ENCODE assay signal across 26 mouse cellular contexts in the genomic region with DNA sequence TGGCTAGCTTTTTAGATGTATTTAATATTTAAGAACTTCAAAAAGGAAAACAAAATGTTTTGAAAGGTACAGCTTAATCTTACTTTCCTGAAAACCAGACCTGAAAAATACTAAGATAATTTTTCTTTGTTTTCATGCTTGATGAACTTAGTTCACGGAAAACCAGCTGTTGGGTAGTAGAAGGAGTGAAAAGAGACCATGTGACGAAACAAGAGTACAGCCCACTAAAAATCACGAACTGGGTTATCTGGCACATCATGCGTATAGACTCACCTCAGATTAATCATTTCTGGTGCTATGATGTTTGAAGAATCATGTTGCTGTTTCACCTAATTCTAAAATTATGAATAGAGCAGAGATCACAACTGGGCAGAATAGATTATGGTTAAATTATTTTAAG. TPM values are rescaled to one million over a fixed set of nuclear protein-coding genes. Genes with fewer than 3 reads are reported as not detected.
DNase-seq lines count a peak whose midpoint lies in the region; ATAC-seq and TF ChIP-seq lines count a peak whose summit lies in the region.
"Had no signal": no experiment of that assay in that cellular context is flagged by ENCODE, and none has a peak within 500 bp of the region (broad histone marks: within the 10 kb centered on the region; RNA-seq: fewer than 3 reads in every experiment).

No protein-coding gene starts in this region.

- no peak for TF ChIP-seq CTCF in midbrain, postnatal 0 days (IDR thresholded peaks at IDR 0.05)
- TF ChIP-seq CTCF in embryonic fibroblast, embryonic 13.5 days (IDR thresholded peaks at IDR 0.05; ENCODE audit: borderline replicate concordance, insufficient read depth, low read length) = no peak

- peaks cover 82% of the 10 kb centered on the region for H3K27me3 ChIP-seq in forebrain, embryonic 10.5 days (ENCODE audit: poor library complexity, severe bottlenecking)
- H3K27me3 ChIP-seq in forebrain, embryonic 13.5 days = peaks cover 55% of the 10 kb centered on the region
- H3K27me3 ChIP-seq in midbrain, embryonic 10.5 days (ENCODE audit: low read depth, poor library complexity, severe bottlenecking) = no peaks in the 10 kb centered on the region
- no peaks in the 10 kb centered on the region for H3K27me3 ChIP-seq in midbrain, postnatal 0 days (ENCODE audit: insufficient read depth, low read length)
- H3K27me3 ChIP-seq: heart, embryonic 15.5 days; hindbrain, embryonic 13.5 days had no signal

- WGBS in forebrain, embryonic 10.5 days = 82% methylated on average over 4 of the region's 4 CpGs
- WGBS in forebrain, embryonic 13.5 days = 74% methylated on average over 4 of the region's 4 CpGs
- 78% methylated on average over 4 of the region's 4 CpGs for WGBS in midbrain, embryonic 10.5 days
- 76% methylated on average over 4 of the region's 4 CpGs for WGBS in midbrain, postnatal 0 days

- H3K27ac ChIP-seq in forebrain, embryonic 10.5 days = no peak overlapping the region
- H3K27ac ChIP-seq in forebrain, embryonic 13.5 days = no peak overlapping the region
- H3K27ac ChIP-seq in midbrain, embryonic 10.5 days (replicated peaks) = no peak overlapping the region
- no peak overlapping the region for H3K27ac ChIP-seq in midbrain, postnatal 0 days (ENCODE audit: low read depth, low read length)
- no peak overlapping the region for H3K27ac ChIP-seq in embryonic fibroblast, embryonic 13.5 days (ENCODE audit: insufficient read depth, low read length)
- H3K27ac ChIP-seq: forebrain, embryonic 12.5 days; heart, embryonic 15.5 days; hindbrain, embryonic 10.5 days; hindbrain, embryonic 13.5 days had no signal

- 0 out of 2 replicates have a peak overlapping the region, but pooled peaks have one; percentile 69 for H3K4me3 ChIP-seq in forebrain, embryonic 10.5 days
- H3K4me3 ChIP-seq in forebrain, embryonic 13.5 days = no peak overlapping the region
- H3K4me3 ChIP-seq in midbrain, embryonic 10.5 days = peak overlapping the region; percentile 71
- H3K4me3 ChIP-seq in midbrain, postnatal 0 days (ENCODE audit: low read depth, low read length) = no peak overlapping the region
- H3K4me3 ChIP-seq in embryonic fibroblast, embryonic 13.5 days (ENCODE audit: insufficient read depth, low read length) = peak overlapping the region; percentile 40
- H3K4me3 ChIP-seq: forebrain, embryonic 12.5 days; hindbrain, embryonic 13.5 days had no signal

- TF ChIP-seq POLR2A in embryonic fibroblast, embryonic 13.5 days (IDR thresholded peaks at IDR 0.05; ENCODE audit: low read depth, low read length) = no peak

- peaks cover 52% of the 10 kb centered on the region for H3K4me1 ChIP-seq in forebrain, embryonic 10.5 days
- peaks cover 9% of the 10 kb centered on the region; the same call in 1 of the 2 replicates for H3K4me1 ChIP-seq in forebrain, embryonic 13.5 days
- peaks cover 48% of the 10 kb centered on the region for H3K4me1 ChIP-seq in midbrain, embryonic 10.5 days
- peaks cover 3% of the 10 kb centered on the region; the same call in 1 of the 2 replicates for H3K4me1 ChIP-seq in midbrain, postnatal 0 days (ENCODE audit: insufficient read depth, low read length)
- H3K4me1 ChIP-seq in embryonic fibroblast, embryonic 13.5 days (ENCODE audit: control insufficient read depth, insufficient read depth, low read length) = peaks cover 3% of the 10 kb centered on the region

- H3K4me2 ChIP-seq in forebrain, embryonic 13.5 days = no peak overlapping the region
- no peak overlapping the region for H3K4me2 ChIP-seq in midbrain, postnatal 0 days (ENCODE audit: low read depth, low read length, poor library complexity, severe bottlenecking)

- H3K9me3 ChIP-seq in forebrain, embryonic 10.5 days = no peaks in the 10 kb centered on the region
- no peaks in the 10 kb centered on the region for H3K9me3 ChIP-seq in forebrain, embryonic 13.5 days (replicated peaks)
- no peaks in the 10 kb centered on the region for H3K9me3 ChIP-seq in midbrain, embryonic 10.5 days (replicated peaks)
- no peaks in the 10 kb centered on the region for H3K9me3 ChIP-seq in midbrain, postnatal 0 days (ENCODE audit: low read length)
- H3K9me3 ChIP-seq: forebrain, embryonic 12.5 days; heart, embryonic 15.5 days; hindbrain, embryonic 10.5 days; hindbrain, embryonic 13.5 days had no signal

- no peak overlapping the region for H3K9ac ChIP-seq in forebrain, embryonic 13.5 days
- no peak overlapping the region for H3K9ac ChIP-seq in midbrain, postnatal 0 days (replicated peaks; ENCODE audit: low read length, poor library complexity, severe bottlenecking)
- H3K9ac ChIP-seq: forebrain, embryonic 12.5 days; heart, embryonic 15.5 days; hindbrain, embryonic 13.5 days had no signal

- DNase-seq in forebrain, embryonic 10.5 days (ENCODE audit: extremely low spot score, low spot score) = no peak
- DNase-seq in midbrain, embryonic 10.5 days (ENCODE audit: low spot score) = no peak
- DNase-seq in midbrain, postnatal 0 days (ENCODE audit: low spot score) = no peak
- DNase-seq in ovary, postnatal 36 days (ENCODE audit: low spot score) = no peak
- no peak for DNase-seq in spleen, postnatal 36 days (ENCODE audit: low spot score in 2 of 2)
- DNase-seq: adrenal gland, adult 2 months; adrenal gland, postnatal 14 days; B cell, adult 2 months; cerebellum, adult 11 months; cerebellum, adult 2 months; cerebellum, adult 9-11 months; cerebellum, postnatal 25 days; gastrocnemius, postnatal 10 days; gastrocnemius, postnatal 36 days; heart, postnatal 10 days; heart, postnatal 36 days had no signal

- no peak for ATAC-seq in forebrain, embryonic 13.5 days
- no peak for ATAC-seq in midbrain, postnatal 0 days (ENCODE audit: low FRiP score)
- ATAC-seq: CD4-positive, CD25-positive, alpha-beta regulatory T cell, adult 4 months; forebrain, embryonic 16.5 days; hindbrain, embryonic 16.5 days had no signal

- H3K36me3 ChIP-seq in forebrain, embryonic 10.5 days (replicated peaks) = no peaks in the 10 kb centered on the region
- H3K36me3 ChIP-seq in forebrain, embryonic 13.5 days (ENCODE audit: poor library complexity, severe bottlenecking) = no peaks in the 10 kb centered on the region
- H3K36me3 ChIP-seq in midbrain, embryonic 10.5 days = peaks cover 11% of the 10 kb centered on the region; the same call in 1 of the 2 replicates
- no peaks in the 10 kb centered on the region for H3K36me3 ChIP-seq in midbrain, postnatal 0 days (ENCODE audit: insufficient read depth, low read length)
- H3K36me3 ChIP-seq: forebrain, embryonic 12.5 days; heart, embryonic 15.5 days; hindbrain, embryonic 10.5 days; hindbrain, embryonic 13.5 days had no signal

RNA-seq across cellular contexts. Expression of a gene that starts 3.7 kb away (rescaled TPM):
- polyA plus RNA-seq in forebrain, embryonic 10.5 days (2016; fragmentation: Nextera tagmentation; extraction: Ambion mirVana) = 111 and 114 TPM in 2 replicates
- 41.1 and 51.9 TPM in 2 replicates for polyA plus RNA-seq in forebrain, embryonic 13.5 days (2015; fragmentation: Nextera tagmentation; extraction: Ambion mirVana)
- polyA plus RNA-seq in midbrain, embryonic 10.5 days (2016; fragmentation: Nextera tagmentation; extraction: Ambion mirVana) = 192 and 199 TPM in 2 replicates
- 40.6 and 61.9 TPM in 2 replicates for total RNA-seq in midbrain, postnatal 0 days (2014; rRNA removed)
- polyA plus RNA-seq in midbrain, postnatal 0 days (2015; fragmentation: Nextera tagmentation; extraction: Ambion mirVana) = 55.7 and 58.9 TPM in 2 replicates
- polyA plus RNA-seq in embryonic fibroblast, embryonic 13.5 days (2011; ENCODE audit: insufficient read length, low read depth, missing spikeins) = 356 and 416 TPM in 2 replicates
- total RNA-seq: MEL had no signal

Comparison
In these comparisons a context has a peak if more than half of its experiments do, and no peak if none do; other contexts are left out.
1. H3K4me3 ChIP-seq: peak in forebrain, embryonic 10.5 days (single experiment), midbrain, embryonic 10.5 days (single experiment) and embryonic fibroblast, embryonic 13.5 days (single experiment); none in forebrain, embryonic 13.5 days (single experiment) and midbrain, postnatal 0 days (single experiment).